Mouse (Mus musculus) liver, postnatal 0 days (tissue): ENCODE measurements around the gene Cdiptos. TPM values are rescaled to one million over a fixed set of nuclear protein-coding genes. Genes with fewer than 3 reads are reported as not detected.

Experiments
- ATAC-seq: fragments of 200-750 bp; cut with Nextera tagmentation; 2 replicates; pipeline ENCODE4 v1.8.0; 2017; ENCODE audit warnings: mild to moderate bottlenecking, moderate library complexity
- DNase-seq: peaks from one replicate; pipeline ENCODE4 v3.0.0-alpha.2; 2016
- H3K27ac ChIP-seq: fragments of 300-500 bp; sonication (generic); 2 replicates; pipeline ENCODE4 v1.5.1; 2014; ENCODE audit warnings: antibody characterized with exemption, moderate library complexity, mild to moderate bottlenecking, low read depth
- H3K27me3 ChIP-seq: fragments of 300-500 bp; sonication (generic); 2 replicates; pipeline ENCODE4 v1.6.1; 2014; ENCODE audit warnings: low read length, control low read depth, mixed read lengths; ENCODE audit not compliant: insufficient read depth
- H3K36me3 ChIP-seq: fragments of 300-500 bp; sonication (generic); replicated peaks from 2 replicates; pipeline ENCODE4 v1.6.1; 2014; ENCODE audit warnings: mild to moderate bottlenecking, control low read depth, low read length, moderate library complexity, mixed read lengths; ENCODE audit not compliant: insufficient read depth
- H3K4me1 ChIP-seq: fragments of 300-500 bp; sonication (generic); 2 replicates; pipeline ENCODE4 v1.6.1; 2014; ENCODE audit warnings: antibody characterized with exemption, mild to moderate bottlenecking, control low read depth; ENCODE audit not compliant: insufficient read depth
- H3K4me2 ChIP-seq: fragments of 300-500 bp; sonication (generic); 2 replicates; pipeline ENCODE4 v1.6.1; 2014; ENCODE audit warnings: low read depth, mild to moderate bottlenecking, low read length, moderate library complexity, mixed read lengths
- H3K4me3 ChIP-seq: fragments of 300-500 bp; sonication (generic); 2 replicates; pipeline ENCODE4 v1.5.1; 2014; ENCODE audit warnings: low read depth, low read length
- H3K9ac ChIP-seq: fragments of 300-500 bp; sonication (generic); replicated peaks from 2 replicates; pipeline ENCODE4 v1.6.1; 2014; ENCODE audit warnings: mild to moderate bottlenecking, moderate library complexity
- H3K9me3 ChIP-seq: fragments of 300-500 bp; sonication (generic); 2 replicates; pipeline ENCODE4 v1.6.1; 2016; ENCODE audit warnings: mild to moderate bottlenecking, control low read depth, low read length, mixed read lengths
- CTCF ChIP-seq: sonication (generic); IDR thresholded peaks from 2 replicates; pipeline ENCODE4 v1.5.1; 2016; ENCODE audit warnings: antibody characterized with exemption, low read depth
- EP300 ChIP-seq: IDR thresholded peaks from 2 replicates; pipeline ENCODE4 v1.6.1; 2016; ENCODE audit warnings: antibody characterized with exemption, low read depth, mild to moderate bottlenecking
- WGBS: fragments of 180-500 bp; shearing (Covaris S2); extraction: QIAGEN DNeasy Blood & Tissue Kit; methylation state at CpG from one replicate; pipeline ENCODE4 v1.1.7; 2014; ENCODE audit not compliant: insufficient replicate concordance; 5-methylcytosine and 5-hydroxymethylcytosine counted together
- polyA plus RNA-seq: library from polyadenylated mRNA; unstranded; fragments of >200 nt; fragmentation: Nextera tagmentation; extraction: Ambion mirVana; gene quantifications from 2 replicates; pipeline ENCODE4 v1.2.1, GENCODE M21; 2015

The Cdiptos gene
- polyA plus RNA-seq: 0.68 and 1.0 TPM in 2 replicates

DNA sequence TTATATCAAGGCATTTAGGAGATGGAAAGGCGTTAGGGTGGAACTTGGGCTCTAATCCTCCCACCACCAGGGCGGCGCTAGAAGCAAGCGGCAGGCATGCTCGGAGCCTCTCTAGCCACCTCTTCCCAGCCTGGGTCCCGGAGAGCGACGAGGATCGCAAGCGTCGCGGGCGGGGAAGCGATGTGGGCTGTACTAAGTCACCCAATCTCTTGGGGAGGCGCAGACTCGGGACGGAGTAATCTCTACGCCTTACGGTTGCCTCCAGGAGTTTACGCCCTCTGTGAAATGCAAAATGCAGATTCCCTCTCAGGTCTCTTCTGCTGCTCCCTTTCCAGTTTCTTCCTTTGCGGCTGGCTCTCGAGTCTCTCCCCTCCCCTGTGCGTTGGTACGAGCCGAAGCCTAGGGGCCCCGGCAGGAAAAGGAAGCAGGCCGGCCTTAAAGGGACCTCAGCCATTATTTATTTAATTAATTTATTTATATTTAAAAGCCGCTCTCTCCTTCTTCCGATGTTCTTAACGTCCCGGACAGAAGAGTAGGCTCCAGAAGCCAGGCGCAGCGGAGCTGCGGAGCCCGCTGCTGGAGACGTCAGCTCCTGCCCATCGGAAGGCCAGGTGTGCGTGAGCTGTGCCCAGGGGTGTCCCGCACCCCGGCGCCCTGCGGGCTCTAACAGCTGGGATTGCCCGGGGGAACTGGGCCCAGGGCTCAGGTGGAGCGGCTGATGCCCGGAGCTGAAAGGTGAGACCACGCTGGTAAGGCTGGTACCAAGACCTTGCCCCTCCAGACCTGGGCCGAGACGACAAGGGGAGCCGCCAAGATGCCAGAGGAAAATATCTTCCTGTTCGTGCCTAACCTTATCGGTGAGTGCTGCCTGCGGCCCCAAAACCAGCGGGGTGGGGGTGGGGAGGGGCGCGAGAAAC is at the start of gene Cdiptos:
Gene Cdiptos, minus strand, starts transcription at position 149 of the 917 bp plus-strand sequence.
- H3K4me2 ChIP-seq: peak within 1 kb of the TSS; percentile 91
- peaks cover 23% of the 10 kb centered on the region for H3K4me1 ChIP-seq
- peak within 1 kb of the TSS; percentile 95 for H3K9ac ChIP-seq
- H3K36me3 ChIP-seq: peaks cover 23% of the 10 kb centered on the region
- H3K27me3 ChIP-seq: no peaks in the 10 kb centered on the region
- TF ChIP-seq CTCF (peak; percentile 99), EP300 (peak; percentile 74; the same call in 1 of the 2 replicates)
- ATAC-seq (peak; percentile 97), DNase-seq (peak; percentile 97)
- H3K27ac ChIP-seq: peak within 1 kb of the TSS; percentile 95
- WGBS: under 1% methylated on average over 55 of the region's 55 CpGs
- peak within 1 kb of the TSS; percentile 93 for H3K4me3 ChIP-seq
- H3K9me3 ChIP-seq: no peaks in the 10 kb centered on the region

DNA sequence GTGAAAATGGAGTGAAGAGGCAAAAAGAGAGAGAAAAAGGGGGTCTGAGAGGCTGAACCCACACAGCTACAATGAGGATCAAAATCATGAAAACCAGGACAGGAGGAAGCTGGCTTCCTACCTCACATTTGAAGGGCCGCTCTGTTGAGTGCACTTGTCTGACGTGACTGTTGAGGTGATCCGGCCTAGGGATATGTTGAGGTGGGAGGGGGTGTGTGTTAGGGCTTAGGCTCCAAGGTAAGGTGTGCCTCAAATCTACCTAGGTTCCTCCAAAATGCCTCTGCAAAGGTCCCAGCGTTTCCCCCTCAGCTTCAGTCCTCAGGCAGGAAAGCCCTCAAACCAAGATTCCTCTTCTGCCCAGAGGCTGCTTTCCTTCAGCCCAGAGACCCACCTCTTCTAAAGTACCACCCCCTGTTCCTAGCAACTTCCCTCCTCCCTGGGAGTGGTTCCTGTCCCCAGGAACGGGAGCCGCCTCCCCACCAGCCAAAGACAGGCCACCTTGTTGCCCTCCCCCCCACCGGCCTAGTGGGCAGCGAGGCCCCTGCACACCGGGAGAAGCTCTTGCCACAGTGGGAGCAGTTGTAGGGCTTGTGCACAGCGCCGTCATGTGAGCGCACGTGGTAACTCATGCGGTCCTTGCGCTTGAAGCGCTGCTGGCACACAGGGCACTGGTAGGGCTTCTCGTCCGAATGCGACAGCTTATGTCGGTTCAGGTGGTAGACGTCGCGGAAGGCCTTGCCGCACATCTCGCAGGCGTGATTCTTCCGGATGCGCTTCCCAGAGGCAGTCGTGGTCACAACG is 49.1 kb upstream of the Cdiptos start:
- WGBS: 2% methylated on average over 30 of the region's 30 CpGs
- peak; percentile 13 for ATAC-seq
- H3K4me3 ChIP-seq: peak overlapping the region; percentile 91
- peak overlapping the region; percentile 98 for H3K9ac ChIP-seq
- H3K9me3 ChIP-seq: no peaks in the 10 kb centered on the region
- peak; percentile 86 for DNase-seq
- H3K27ac ChIP-seq: peak overlapping the region; percentile 99
- H3K27me3 ChIP-seq: no peaks in the 10 kb centered on the region
- H3K36me3 ChIP-seq: peaks cover 44% of the 10 kb centered on the region
- H3K4me1 ChIP-seq: peaks cover 62% of the 10 kb centered on the region
- TF ChIP-seq CTCF (peak; percentile 92), EP300 (no peak)
- H3K4me2 ChIP-seq: peak overlapping the region; percentile 98

DNA sequence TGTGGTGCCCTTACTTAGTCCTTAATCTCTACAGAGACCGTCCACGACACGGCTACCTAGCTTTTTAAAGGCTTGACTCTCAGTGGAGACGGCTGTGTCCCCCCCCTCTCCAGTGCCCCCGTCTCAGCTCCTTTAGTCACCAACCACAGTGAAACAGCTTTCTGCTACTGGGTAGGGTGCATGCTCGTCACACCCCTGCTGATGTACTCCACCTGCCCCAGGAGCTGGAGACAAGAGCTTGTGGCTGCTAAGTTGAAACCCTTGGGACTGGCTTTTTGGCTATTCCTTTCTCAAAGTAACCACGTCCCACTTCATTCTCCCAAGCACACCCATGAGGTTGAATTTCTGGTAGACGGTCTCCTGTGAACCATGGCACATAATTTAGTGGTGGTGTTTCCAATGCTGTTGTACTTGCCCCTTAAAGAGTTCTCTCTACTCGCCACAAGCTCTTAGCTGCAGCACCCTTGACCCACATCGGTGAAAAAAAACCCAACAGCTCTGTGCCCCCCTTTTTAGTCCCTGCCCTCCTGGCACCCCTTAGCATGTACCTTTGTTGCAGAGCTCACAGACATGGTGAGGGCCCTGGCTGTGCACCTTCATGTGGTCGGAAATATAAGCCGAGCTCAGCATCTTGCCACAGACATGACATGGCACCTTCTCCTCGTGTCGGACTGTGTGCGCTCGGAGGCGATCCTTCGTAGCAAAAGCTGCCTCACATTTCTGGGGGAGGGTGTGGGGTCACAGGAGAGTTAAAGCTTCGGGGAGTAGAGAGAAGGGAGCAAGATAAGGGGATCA is 48.2 kb upstream of the Cdiptos start:
- no peaks in the 10 kb centered on the region for H3K27me3 ChIP-seq
- DNase-seq: no peak
- TF ChIP-seq EP300 (no peak), CTCF (no peak)
- peaks cover 62% of the 10 kb centered on the region for H3K4me1 ChIP-seq
- peak overlapping the region; percentile 91 for H3K4me3 ChIP-seq
- H3K27ac ChIP-seq: peak overlapping the region; percentile 99
- WGBS: 15% methylated on average over 19 of the region's 19 CpGs
- peaks cover 37% of the 10 kb centered on the region for H3K36me3 ChIP-seq
- no peaks in the 10 kb centered on the region for H3K9me3 ChIP-seq
- H3K9ac ChIP-seq: peak overlapping the region; percentile 98
- no peak for ATAC-seq
- peak overlapping the region; percentile 98 for H3K4me2 ChIP-seq

DNA sequence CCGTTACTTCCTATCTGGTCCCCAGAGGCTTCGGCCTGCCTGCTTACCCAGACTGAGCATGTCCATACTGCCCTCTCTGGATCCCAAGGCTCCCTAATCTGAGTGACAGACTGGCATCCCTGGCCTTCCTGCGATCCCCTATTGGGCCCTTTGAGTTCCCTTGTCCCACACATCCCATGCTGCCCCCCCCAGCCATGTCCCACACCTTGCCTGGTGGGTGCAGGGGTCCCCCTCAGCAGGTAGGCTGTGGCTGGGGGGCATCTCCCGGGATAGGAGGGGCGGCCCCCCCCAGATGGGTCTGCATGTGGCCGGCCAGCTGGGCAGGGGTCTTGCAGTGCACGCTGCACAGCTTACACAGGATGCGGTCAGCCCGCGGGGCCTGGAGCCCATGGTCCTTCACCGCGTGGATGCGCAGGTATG is 47.4 kb upstream of the Cdiptos start:
- Histone ChIP-seq H3K4me3 (no peak overlapping the region), H3K36me3 (peaks cover 29% of the 10 kb centered on the region), H3K27ac (no peak overlapping the region), H3K9me3 (no peaks in the 10 kb centered on the region), H3K4me1 (peaks cover 57% of the 10 kb centered on the region), H3K27me3 (no peaks in the 10 kb centered on the region), H3K4me2 (peak overlapping the region; percentile 98), H3K9ac (peak overlapping the region; percentile 98; the same call in 1 of the 2 replicates)
- 82% methylated on average over 13 of the region's 13 CpGs for WGBS
- TF ChIP-seq CTCF: no peak
- TF ChIP-seq EP300: no peak
- ATAC-seq (no peak), DNase-seq (no peak)

DNA sequence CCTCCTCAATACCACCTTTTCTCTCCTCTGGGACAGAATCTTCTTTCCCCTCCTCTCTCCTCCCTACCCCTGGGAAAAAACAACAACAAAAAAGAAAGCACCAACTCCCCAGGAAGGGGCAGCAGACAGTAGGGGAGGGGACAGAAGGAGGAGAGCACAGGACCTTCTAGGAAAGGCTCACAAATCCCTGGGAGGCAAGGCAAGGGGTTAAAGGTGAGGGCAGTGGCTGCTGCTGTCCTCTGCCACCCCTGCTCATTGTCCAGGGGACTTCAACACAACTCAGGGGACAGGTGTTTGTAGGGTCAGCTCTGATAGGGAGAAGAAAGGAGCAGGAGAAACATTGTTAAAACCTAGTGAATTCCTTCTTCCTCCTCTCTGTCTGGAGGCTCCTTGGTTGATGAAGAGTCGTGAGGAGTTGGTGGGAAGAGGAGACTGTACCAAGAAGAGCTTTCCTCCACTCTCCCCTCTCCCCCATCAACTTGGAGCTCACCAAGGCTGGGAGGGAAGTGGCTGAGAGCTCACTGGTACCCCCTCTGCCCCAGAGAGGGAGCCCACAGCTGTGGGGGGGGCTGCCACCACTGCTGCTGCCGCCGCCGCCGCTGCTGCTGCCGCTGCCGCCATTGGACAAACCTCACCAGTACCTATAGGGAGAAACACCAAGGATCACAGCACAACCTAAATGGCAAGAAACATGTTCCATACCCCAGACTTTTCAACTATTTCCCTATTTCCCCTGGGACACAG is 46.8 kb upstream of the Cdiptos start:
- Histone ChIP-seq H3K4me1 (peaks cover 55% of the 10 kb centered on the region), H3K36me3 (peaks cover 23% of the 10 kb centered on the region), H3K27ac (0 out of 2 replicates have a peak overlapping the region, but pooled peaks have one; percentile 39), H3K9me3 (no peaks in the 10 kb centered on the region), H3K9ac (peak overlapping the region; percentile 26; the same call in 1 of the 2 replicates), H3K27me3 (no peaks in the 10 kb centered on the region), H3K4me3 (no peak overlapping the region), H3K4me2 (peak overlapping the region; percentile 98)
- TF ChIP-seq EP300 (no peak), CTCF (no peak)
- ATAC-seq: no peak
- no peak for DNase-seq
- 85% methylated on average over 7 of the region's 7 CpGs for WGBS
